Mouse (Mus musculus): ENCODE data around the gene Med16.

The Med16 gene

DNA sequence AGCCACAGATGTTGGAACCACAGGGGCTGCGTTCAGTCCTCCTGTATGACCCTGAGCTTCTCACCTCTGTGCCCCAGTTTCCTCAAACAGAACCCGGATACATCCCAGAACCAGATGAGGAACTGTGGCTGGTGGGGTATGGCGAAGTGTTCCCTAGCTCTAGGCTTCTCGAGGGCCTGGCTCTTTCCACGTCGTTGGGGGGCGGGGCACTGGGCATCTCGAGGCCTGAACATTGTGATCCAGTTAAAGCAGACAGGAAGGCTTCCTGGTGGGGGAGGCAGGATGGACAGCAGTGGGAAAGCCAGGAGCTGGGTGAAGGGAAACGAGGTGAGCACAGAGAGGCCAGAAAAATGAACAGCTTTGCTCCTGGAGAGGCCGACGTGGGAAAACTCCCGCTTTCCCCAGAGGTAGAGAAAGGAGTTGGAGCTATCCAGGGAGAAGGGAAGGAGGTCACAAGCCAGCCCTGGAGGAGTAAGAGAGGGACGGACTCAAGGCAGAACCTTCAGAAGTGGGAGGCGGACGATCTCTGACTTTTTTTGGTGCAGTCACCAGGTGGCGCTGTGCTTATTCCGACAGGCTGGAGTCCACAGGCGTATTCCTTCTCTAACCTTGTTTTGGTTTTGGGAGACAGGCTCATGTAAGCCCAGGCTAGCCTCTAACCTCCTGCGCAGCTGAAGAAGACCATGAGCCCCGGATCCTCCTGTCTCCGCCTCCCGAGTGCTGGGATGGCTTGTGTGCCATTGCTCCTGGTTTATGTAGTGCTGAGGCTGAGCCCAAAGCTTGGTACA lies 25.2 kb downstream of the Med16 start:
- DNase-seq, result peak; percentile 77

DNA sequence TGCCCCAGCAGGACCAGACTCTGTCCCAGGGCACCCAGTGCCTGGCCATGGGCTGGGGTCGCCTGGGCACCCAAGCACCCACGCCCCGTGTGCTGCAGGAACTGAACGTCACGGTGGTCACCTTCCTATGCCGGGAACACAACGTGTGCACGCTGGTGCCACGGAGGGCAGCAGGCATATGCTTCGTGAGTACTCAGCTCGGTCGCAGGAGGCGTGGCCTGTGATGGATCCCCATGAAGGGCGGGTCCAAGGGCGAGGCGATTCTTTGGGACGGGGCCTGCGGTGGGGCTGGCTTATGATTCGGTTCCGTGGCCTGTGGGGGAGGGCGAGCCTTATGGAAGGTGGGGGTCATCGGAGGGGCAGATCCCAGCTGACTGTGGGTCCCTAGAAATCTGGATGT lies 26.7 kb downstream of the Med16 start:
- DNase-seq, result no peak

DNA sequence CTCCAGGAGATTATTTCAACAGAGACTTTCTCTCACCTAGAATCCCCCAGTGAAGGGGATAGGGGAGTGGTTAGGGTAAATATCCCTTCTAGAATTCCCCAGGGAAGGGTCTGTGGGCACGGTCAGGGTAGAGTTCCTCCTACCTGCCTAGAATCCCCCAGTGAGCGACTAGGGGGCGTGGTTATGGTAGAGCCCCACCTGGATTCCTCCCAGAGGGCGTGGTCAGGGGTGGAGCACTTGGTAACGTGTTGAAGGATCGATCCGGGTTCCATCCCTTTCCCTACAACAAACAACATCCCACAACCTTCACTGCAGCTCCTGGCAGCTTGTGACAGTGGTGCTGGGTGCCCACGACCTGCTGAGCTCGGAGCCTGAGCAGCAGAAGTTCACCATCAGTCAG lies 28.0 kb downstream of the Med16 start:
- DNase-seq, result no peak

GRCm38 (mm10) chr10:79879527-79879926 lies 29.2 kb downstream of the Med16 start:
- DNase-seq, result no peak

DNA sequence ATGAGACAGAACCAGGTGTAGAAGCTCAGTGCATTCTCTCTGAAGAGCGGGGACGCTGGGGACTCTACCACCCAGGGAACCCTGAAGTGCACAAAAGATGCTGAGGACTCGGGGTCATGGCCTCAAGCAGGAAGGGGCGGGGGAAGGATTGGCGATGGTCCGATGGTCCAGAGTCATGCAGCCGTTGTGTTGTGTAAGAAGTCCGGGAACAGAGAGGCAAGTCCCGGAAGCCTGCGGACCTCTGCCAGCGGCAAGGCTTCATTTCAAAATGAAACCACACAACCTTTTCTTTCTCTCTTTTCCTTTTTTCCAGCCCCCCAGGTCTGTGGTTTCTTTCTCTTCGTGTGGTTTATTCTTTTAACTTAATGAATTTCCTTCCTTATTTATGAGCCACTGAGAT lies 31.0 kb downstream of the Med16 start:
- no peak for DNase-seq

DNA sequence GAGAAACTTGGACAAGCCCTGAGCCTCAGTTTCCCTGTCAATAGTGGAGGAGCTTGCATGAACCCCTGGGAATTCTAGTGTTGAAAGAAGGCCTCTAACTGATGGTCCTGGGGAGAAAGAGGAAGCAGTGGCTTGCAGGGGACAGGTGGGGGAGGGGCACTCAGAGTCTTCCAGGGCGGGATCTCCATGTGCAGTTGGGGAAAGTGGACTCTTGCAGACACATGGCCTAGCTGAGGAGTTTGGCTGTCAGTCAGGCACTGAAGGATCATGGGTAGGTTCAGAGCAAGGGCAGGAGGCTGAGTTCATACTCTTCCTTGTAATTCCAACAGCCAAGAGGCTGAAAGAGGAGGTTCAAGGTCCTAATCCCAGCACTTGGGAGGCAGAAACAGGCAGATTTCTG lies 31.5 kb downstream of the Med16 start:
- DNase-seq, result no peak

DNA sequence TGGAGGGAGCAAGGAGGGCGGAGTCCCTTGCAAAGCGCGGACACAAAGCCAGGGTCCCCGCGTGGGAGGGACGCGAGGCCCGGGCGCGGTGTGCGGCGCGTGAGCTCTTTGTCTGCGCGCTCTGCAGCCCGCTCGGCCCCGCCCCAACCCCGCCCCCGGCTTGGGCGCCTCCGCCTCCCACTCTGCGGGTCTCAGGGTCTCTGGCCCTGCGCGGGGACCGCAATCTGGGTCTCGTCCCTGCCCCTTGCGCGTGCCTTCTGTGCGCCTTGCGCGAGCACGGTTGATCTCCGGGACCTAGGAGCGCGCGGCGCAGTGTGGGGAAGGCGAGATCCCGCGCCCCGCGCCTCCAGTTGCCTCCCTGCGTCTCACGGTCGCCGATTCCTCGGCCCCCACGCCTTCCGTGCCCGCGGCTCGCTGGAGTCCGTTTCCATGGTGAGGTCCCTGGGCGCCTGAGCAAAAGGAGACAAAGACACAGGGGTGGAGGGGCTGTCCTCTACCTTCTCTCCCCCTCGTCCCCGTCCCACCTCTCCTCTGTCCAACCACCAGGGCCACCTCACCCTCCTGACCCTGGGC lies 34.3 kb downstream of the Med16 start, which contains the start of the genes Prtn3 and Plppr3:
TSS of gene Prtn3 (plus strand) at position 187 of the 573 bp plus-strand sequence.
TSS of gene Plppr3 (minus strand) at position 345 of the 573 bp plus-strand sequence.
- no peak for DNase-seq

DNA sequence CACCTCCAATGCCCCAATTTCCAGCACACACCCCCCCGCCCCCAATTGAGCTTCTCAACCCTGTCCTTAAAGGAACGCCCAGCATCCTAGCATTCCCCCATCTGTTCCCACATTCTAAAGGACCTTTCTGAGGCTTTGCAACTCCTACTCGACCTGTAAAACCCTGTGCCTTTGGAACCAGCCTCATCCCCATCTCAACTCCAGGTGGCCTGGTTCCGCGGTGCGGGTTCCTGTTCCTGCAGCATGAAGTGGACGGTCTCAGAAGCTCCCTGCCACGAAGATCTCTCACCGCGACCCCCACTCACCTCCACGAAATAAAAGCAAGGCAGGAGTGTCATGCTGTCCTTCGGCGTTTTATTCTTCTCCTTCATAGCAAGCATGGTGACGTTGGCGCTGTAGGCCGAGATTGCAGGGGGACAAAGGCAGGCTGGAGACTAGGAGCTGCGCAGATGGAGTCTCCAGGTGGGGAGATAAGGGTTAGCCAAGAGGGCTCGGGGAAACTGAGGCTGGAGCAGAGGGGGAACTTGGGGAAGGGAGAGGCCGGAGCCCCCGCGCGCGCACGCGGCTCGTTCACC lies 34.9 kb downstream of the Med16 start:
- no peak for DNase-seq

- no peak for DNase-seq
These were observed 35.4 kb downstream of the Med16 start for GRCm38 (mm10) chr10:79873313-79873712.

- no peak for DNase-seq
These were observed 35.9 kb downstream of the Med16 start for GRCm38 (mm10) chr10:79872862-79873261.

DNA sequence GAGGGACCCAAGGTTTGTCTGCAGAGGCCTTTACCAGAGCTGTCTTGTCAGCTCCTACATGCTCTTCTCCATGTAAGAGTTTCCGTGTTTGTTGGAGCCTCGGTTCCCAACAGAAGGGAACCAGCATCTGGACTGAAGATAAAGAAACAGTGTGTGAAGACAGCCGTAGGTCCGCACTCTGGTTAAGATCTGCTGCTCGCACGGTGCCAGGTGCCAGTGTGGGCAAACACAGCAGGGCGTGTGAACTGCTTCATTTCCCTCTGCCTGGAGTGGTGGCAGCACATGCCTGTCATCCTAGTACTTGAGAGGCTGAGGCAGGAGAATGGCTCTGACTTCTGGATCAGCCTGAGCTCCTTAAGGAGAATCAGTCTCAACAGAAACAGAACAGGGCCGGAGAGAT lies 36.9 kb downstream of the Med16 start:
- DNase-seq, result no peak

- DNase-seq, result no peak
These were observed 42.1 kb downstream of the Med16 start for GRCm38 (mm10) chr10:79866601-79867000.

DNA sequence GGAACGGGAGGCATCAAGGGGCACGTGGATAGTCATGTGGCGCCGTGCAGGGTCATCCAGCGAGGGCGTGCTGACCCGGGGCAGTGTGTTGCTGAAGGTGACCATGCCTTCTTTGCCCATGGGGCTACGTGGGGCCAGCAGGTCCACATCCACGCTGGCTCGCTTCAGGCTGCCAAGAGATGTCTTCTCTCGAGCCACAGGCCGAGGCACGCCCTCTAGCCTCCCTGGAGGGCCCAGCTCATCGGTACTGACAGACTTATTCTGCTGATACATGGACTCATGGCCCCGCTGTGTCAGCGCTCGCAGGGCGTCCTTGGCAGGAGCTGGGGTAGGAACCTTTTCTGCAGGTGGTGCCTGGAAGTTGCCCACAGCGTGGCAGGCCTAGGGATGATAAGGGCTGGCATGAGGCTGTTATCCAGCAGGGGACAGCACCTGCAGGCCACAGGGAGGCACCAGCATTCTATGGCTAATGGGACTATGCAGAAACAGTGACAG lies 42.9 kb downstream of the Med16 start:
- no peak for DNase-seq

GRCm38 (mm10) chr10:79865189-79865601 lies 43.5 kb downstream of the Med16 start:
- no peak for DNase-seq

DNA sequence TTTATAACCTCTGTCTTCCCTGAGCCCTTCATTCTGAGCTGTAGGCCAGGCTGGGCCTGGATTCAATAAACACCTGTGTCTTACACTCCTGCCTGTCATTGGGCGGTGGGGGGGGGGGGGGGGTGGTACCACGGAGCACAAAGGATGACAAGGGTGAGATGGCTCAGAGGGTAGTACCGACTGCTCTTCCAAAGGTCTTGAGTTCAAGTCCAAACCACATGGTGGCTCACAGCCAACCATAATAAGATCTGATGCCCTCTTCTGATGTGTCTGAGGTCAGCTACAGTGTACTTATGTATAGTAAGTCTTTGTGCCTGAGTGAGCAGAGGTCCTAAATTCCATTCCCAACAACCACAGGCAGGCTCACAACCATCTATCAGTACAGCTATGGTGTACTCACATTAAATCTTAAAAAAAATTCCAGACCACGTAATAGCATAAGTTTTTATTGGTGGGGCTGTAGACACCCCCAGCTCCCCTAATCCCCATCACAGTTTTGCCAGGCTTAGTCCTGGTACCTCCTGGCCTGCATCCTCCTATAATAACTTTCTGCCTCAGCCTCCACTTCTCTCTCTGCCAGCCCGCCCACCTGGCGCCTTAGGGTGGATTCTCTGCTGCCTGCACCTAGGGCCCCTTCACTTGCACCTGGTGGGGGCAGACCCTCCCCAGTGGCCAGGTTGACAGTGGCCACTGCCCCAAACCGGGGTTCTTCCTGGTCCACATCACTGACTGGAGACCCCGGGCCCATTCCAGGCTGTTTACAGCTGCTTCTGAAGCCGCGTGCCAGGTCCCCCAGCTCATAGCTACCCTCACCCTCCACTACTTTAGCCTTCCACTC lies 44.2 kb downstream of the Med16 start:
- DNase-seq, result no peak

- no peak for DNase-seq
These were observed 45.8 kb downstream of the Med16 start for GRCm38 (mm10) chr10:79862925-79863324.

DNA sequence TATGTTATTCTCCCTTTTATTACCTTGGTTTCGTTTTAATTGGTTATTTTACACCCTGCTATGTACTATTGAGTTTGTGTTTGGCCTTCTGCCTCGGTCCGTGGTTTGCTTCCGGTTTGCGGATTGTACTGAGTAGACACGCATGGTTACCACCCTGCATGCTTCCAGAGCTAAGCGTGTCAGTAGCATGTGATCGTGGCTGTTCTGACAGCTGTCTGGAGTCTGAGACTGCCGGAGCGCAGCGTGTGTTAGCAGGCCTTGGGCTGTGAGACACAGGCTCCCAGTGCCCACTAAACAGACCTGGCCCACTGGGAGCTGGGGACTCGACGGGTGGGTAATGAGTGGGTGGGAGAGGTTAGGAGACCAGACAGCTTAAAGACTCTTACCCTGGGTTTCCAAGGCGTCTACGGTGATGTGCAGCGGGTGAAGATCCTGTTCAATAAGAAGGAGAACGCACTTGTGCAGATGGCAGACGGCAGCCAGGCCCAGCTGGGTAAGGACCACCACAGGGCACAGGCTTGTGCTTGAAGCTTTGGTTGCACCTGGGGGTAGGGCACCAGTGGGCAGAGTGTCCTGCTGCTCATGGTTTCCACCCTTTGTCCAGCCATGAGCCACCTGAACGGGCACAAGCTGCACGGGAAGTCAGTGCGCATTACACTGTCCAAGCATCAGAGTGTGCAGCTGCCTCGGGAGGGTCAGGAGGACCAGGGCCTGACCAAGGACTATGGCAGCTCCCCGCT lies 46.5 kb downstream of the Med16 start:
- DNase-seq, result no peak

DNA sequence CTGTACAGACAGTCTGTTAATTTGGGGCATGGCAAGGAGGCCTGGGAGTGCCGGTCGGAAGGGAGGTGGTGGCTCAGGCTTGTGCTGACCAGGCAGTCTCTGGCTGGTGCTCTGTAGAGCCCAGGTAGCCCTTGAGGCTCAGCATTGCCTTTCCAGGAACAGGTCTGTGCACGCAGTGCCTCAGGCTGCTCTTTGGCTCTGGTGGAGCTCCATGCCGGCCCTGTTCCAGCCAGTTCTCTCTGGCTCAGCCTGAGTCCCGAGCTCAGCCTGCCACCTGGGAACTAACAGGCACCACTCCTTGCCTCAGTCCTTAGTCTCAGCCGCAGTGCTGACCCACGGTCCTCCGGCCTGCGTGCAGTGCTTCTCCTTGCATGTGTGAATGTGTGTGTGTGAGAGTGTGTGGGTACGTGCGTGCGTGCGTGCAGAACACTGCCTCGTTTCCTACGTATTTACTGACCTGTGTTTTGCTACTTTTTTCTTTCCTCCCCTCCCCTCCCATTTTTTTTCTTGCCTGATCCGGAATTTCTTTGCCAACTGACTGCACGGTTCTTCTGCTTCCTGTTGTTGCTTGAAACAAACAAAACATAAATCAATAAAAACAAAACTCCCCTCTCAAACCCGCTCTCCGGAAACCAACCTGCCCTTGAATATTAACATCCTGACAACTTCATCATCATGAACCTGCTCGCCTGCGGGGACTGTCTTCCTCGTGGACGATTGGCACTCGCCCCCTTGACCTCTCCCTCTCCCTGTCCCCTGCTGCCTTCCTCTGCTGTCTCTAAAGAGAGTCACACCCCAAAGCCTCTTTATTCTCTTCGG lies 47.3 kb downstream of the Med16 start:
- no peak for DNase-seq

GRCm38 (mm10) chr10:79860079-79860911 lies 48.4 kb downstream of the Med16 start:
- no peak for DNase-seq

DNA sequence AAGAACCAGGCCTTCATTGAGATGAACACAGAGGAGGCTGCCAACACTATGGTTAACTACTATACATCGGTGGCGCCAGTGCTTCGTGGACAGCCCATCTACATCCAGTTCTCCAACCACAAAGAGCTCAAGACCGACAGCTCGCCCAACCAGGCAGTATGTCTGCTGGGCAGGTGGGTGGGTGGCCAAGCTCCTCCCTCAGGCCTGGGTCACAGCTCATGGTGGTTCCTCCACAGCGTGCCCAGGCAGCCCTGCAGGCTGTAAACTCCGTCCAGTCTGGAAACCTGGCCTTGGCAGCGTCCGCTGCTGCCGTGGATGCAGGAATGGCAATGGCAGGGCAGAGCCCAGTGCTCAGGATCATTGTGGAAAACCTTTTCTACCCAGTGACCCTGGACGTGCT lies 49.6 kb downstream of the Med16 start:
- DNase-seq, result no peak
